Mouse (Mus musculus) cerebral cortex, adult 2 months (tissue): Measurements from ENCODE around the gene Duxbl1.

ENCODE experiments used
- WGBS: fragments of 180-500 bp; shearing (Covaris S2); methylation state at CpG from one replicate; pipeline ENCODE4 v1.1.7; 2018; 5-methylcytosine and 5-hydroxymethylcytosine counted together

Gene Duxbl1

GRCm38 (mm10) chr14:25978371-25979241 is at the start of gene Duxbl1:
TSS of gene Duxbl1 (plus strand) at chr14:25978577.
- no CpG with 5 or more reads among the region's 25 CpGs for WGBS

- no CpG with 5 or more reads among the region's 5 CpGs for WGBS
These were observed 41.3 kb upstream of the Duxbl1 start for GRCm38 (mm10) chr14:25936867-25937630.

GRCm38 (mm10) chr14:25938004-25938403 is 40.4 kb upstream of the Duxbl1 start, which contains the start of gene Cphx1:
TSS of gene Cphx1 (plus strand) at chr14:25938304.
- WGBS = no CpG with 5 or more reads among the region's 8 CpGs

- WGBS = no CpG with 5 or more reads among the region's 3 CpGs
These were observed 20.5 kb upstream of the Duxbl1 start for GRCm38 (mm10) chr14:25957861-25958260.

- 7% methylated on average over 8 of the region's 13 CpGs for WGBS
These were observed 1.0 kb downstream of the Duxbl1 start for GRCm38 (mm10) chr14:25979242-25979941.

- WGBS = 75% methylated on average over 6 of the region's 9 CpGs
These were observed 3.5 kb downstream of the Duxbl1 start for GRCm38 (mm10) chr14:25981880-25982279.

- no CpG with 5 or more reads among the region's 2 CpGs for WGBS
These were observed 29.1 kb downstream of the Duxbl1 start for GRCm38 (mm10) chr14:26007462-26007861.

- WGBS = no CpG with 5 or more reads among the region's 7 CpGs
These were observed 38.0 kb downstream of the Duxbl1 start for GRCm38 (mm10) chr14:26016414-26016813.

- WGBS = no CpG with 5 or more reads among the region's 9 CpGs
These were observed 43.2 kb downstream of the Duxbl1 start for GRCm38 (mm10) chr14:26021555-26021954.

GRCm38 (mm10) chr14:26022831-26023230 is 44.5 kb downstream of the Duxbl1 start:
- WGBS = no CpG with 5 or more reads among the region's 6 CpGs

GRCm38 (mm10) chr14:26025653-26026052 is 47.3 kb downstream of the Duxbl1 start:
- no CpG with 5 or more reads among the region's 12 CpGs for WGBS

GRCm38 (mm10) chr14:26034364-26034763 is 56.0 kb downstream of the Duxbl1 start:
- no CpG with 5 or more reads among the region's 3 CpGs for WGBS

- no CpG with 5 or more reads among the region's 6 CpGs for WGBS
These were observed 57.1 kb downstream of the Duxbl1 start for GRCm38 (mm10) chr14:26035439-26035838.
